Mouse (Mus musculus) forebrain, postnatal 0 days (tissue): ENCODE data around the gene Sptbn2. TPM values are rescaled to one million over a fixed set of nuclear protein-coding genes. Genes with fewer than 3 reads are reported as not detected.

Source experiments
- ATAC-seq: fragments of 200-750 bp; cut with Nextera tagmentation; 2 replicates; pipeline ENCODE4 v1.8.0; 2017; ENCODE audit warnings: mild to moderate bottlenecking, moderate library complexity
- DNase-seq: peaks from one replicate; pipeline ENCODE4 v3.0.0-alpha.2; 2015
- H3K27ac ChIP-seq: fragments of 300-500 bp; sonication (generic); 2 replicates; pipeline ENCODE4 v1.5.1; 2014; ENCODE audit warnings: low read depth, mild to moderate bottlenecking, antibody characterized with exemption, low read length, moderate library complexity, mixed read lengths
- H3K27me3 ChIP-seq: fragments of 300-500 bp; sonication (generic); 2 replicates; pipeline ENCODE4 v1.6.1; 2014; ENCODE audit warnings: mild to moderate bottlenecking, low read length, mixed read lengths; ENCODE audit not compliant: insufficient read depth
- H3K36me3 ChIP-seq: fragments of 300-500 bp; sonication (generic); 2 replicates; pipeline ENCODE4 v1.6.1; 2014; ENCODE audit warnings: mild to moderate bottlenecking, moderate library complexity; ENCODE audit not compliant: insufficient read depth
- H3K4me1 ChIP-seq: fragments of 300-500 bp; sonication (generic); 2 replicates; pipeline ENCODE4 v1.6.1; 2014; ENCODE audit warnings: antibody characterized with exemption; ENCODE audit not compliant: insufficient read depth
- H3K4me2 ChIP-seq: fragments of 300-500 bp; sonication (generic); 2 replicates; pipeline ENCODE4 v1.6.1; 2014; ENCODE audit warnings: low read depth, mild to moderate bottlenecking, moderate library complexity
- H3K4me3 ChIP-seq: fragments of 300-500 bp; sonication (generic); 2 replicates; pipeline ENCODE4 v1.5.1; 2014; ENCODE audit warnings: low read depth, low read length, mixed read lengths
- H3K9ac ChIP-seq: fragments of 300-500 bp; sonication (generic); 2 replicates; pipeline ENCODE4 v1.6.1; 2014; ENCODE audit warnings: mild to moderate bottlenecking
- H3K9me3 ChIP-seq: fragments of 300-500 bp; sonication (generic); 2 replicates; pipeline ENCODE4 v1.6.1; 2016; ENCODE audit warnings: low read length
- CTCF ChIP-seq: sonication (generic); IDR thresholded peaks from 2 replicates; pipeline ENCODE4 v1.5.1; 2016; ENCODE audit warnings: antibody characterized with exemption, control low read depth, low read depth
- WGBS: fragments of 180-500 bp; shearing (Covaris S2); extraction: QIAGEN DNeasy Blood & Tissue Kit; methylation state at CpG from one replicate; pipeline ENCODE4 v1.1.7; 2014; 5-methylcytosine and 5-hydroxymethylcytosine counted together
- polyA plus RNA-seq: library from polyadenylated mRNA; unstranded; fragments of >200 nt; fragmentation: Nextera tagmentation; extraction: Ambion mirVana; gene quantifications from 2 replicates; pipeline ENCODE4 v1.2.1, GENCODE M21; 2015
- total RNA-seq: library from RNA; depleted of rRNA; stranded (reverse); fragments of >200 nt; gene quantifications from 2 replicates; pipeline ENCODE4 v1.2.3, GENCODE M21; 2014

The Sptbn2 gene
- total and polyA plus RNA-seq, 2 experiments from 2014 or later: 25.4 to 169 TPM

DNA sequence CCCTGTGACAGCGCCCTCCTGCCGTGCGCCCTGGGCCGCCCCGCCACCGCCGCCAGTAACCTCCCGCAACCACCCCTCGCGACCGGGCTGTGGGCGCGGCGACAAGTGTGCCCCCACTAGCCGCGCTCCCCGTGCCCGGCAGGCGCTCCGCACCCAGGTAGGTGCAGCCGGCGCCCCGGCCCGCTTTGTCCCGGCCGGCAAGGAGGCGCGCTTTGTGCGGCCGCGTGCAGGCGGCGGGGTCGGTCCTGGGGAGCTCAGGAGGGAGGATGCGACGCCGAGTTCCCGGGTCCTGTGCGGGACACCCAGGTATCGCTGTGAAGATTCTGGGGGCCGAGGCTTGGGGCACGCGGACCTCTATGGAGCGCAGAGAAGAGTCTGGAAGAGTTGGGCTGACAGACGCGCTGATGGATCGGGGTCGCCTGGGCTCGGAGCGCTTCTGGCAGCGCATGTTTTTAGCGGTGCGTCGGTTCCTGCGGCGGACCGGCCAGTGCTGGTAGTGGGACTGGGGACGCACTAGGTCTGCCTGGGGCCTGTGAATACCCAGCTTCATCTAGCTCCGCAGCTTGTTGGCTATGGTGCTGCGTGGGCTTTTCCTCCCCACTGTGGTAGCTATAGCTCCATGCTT is 1.3 kb downstream of the Sptbn2 start:
- H3K27ac ChIP-seq: peak overlapping the region; percentile 97
- under 1% methylated on average over 51 of the region's 60 CpGs for WGBS
- peaks cover 7% of the 10 kb centered on the region; the same call in 1 of the 2 replicates for H3K4me1 ChIP-seq
- peak overlapping the region; percentile 80 for H3K4me3 ChIP-seq
- H3K9me3 ChIP-seq: no peaks in the 10 kb centered on the region
- H3K27me3 ChIP-seq: no peaks in the 10 kb centered on the region
- no peak for TF ChIP-seq CTCF
- DNase-seq (peak; percentile 56), ATAC-seq (peak; percentile 40)
- peak overlapping the region; percentile 69 for H3K4me2 ChIP-seq
- no peaks in the 10 kb centered on the region for H3K36me3 ChIP-seq
- peak overlapping the region; percentile 96 for H3K9ac ChIP-seq

GRCm38 (mm10) chr19:4712781-4713526 is 2.0 kb downstream of the Sptbn2 start:
- peak overlapping the region; percentile 80 for H3K4me3 ChIP-seq
- peaks cover 7% of the 10 kb centered on the region; the same call in 1 of the 2 replicates for H3K4me1 ChIP-seq
- peak overlapping the region; percentile 97 for H3K27ac ChIP-seq
- no peak for TF ChIP-seq CTCF
- H3K9ac ChIP-seq: peak overlapping the region; percentile 96
- no peaks in the 10 kb centered on the region for H3K36me3 ChIP-seq
- peak overlapping the region; percentile 69 for H3K4me2 ChIP-seq
- ATAC-seq (no peak), DNase-seq (peak; percentile 10)
- no peaks in the 10 kb centered on the region for H3K27me3 ChIP-seq
- H3K9me3 ChIP-seq: no peaks in the 10 kb centered on the region
- 24% methylated on average over 13 of the region's 13 CpGs for whole genome bisulfite sequencing

DNA sequence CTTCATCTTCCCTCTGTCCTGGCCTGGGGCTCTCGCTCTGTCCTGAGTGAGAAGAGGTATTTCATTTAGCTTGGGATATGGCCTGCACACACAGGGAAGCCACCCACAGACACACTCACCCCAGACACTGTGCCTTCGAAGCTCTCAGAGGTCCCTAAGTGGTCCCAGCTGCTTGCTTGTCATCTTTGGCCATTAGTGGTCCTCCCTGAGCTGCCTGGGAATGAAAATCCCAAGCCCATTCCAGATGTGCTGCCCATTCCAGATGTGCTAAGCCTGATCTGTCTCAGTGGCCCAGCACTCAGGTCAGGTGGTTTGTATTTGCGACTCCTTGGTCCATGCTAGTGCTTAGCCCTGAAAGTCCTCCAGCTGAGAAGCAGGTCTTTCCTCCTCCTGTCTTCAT is 2.9 kb downstream of the Sptbn2 start:
- ATAC-seq: no peak
- H3K36me3 ChIP-seq: peaks cover 5% of the 10 kb centered on the region; the same call in 1 of the 2 replicates
- H3K4me1 ChIP-seq: peaks cover 7% of the 10 kb centered on the region; the same call in 1 of the 2 replicates
- no peaks in the 10 kb centered on the region for H3K27me3 ChIP-seq
- no peaks in the 10 kb centered on the region for H3K9me3 ChIP-seq
- H3K4me3 ChIP-seq: 0 out of 2 replicates have a peak overlapping the region, but pooled peaks have one; percentile 80
- H3K9ac ChIP-seq: 0 out of 2 replicates have a peak overlapping the region, but pooled peaks have one; percentile 96
- no peak for DNase-seq
- H3K4me2 ChIP-seq: peak overlapping the region; percentile 69
- TF ChIP-seq CTCF: no peak
- H3K27ac ChIP-seq: no peak overlapping the region
- WGBS: 75% methylated on average over 3 of the region's 3 CpGs

- TF ChIP-seq CTCF: no peak
- peaks cover 7% of the 10 kb centered on the region; the same call in 1 of the 2 replicates for H3K4me1 ChIP-seq
- no peak for ATAC-seq
- WGBS: 96% methylated on average over 14 of the region's 14 CpGs
- H3K4me3 ChIP-seq: no peak overlapping the region
- H3K27ac ChIP-seq: no peak overlapping the region
- no peaks in the 10 kb centered on the region for H3K27me3 ChIP-seq
- no peak overlapping the region for H3K4me2 ChIP-seq
- H3K9me3 ChIP-seq: no peaks in the 10 kb centered on the region
- DNase-seq: no peak
- peaks cover 32% of the 10 kb centered on the region for H3K36me3 ChIP-seq
- no peak overlapping the region for H3K9ac ChIP-seq
These were observed 5.8 kb downstream of the Sptbn2 start for GRCm38 (mm10) chr19:4716756-4717155.

GRCm38 (mm10) chr19:4717281-4717680 is 6.3 kb downstream of the Sptbn2 start:
- H3K4me1 ChIP-seq: peaks cover 7% of the 10 kb centered on the region; the same call in 1 of the 2 replicates
- no peak for TF ChIP-seq CTCF

GRCm38 (mm10) chr19:4718716-4719115 is 7.7 kb downstream of the Sptbn2 start:
- TF ChIP-seq CTCF: no peak
- Histone ChIP-seq H3K9ac (no peak overlapping the region), H3K4me2 (no peak overlapping the region), H3K27ac (no peak overlapping the region), H3K4me3 (no peak overlapping the region), H3K4me1 (peaks cover 5% of the 10 kb centered on the region; the same call in 1 of the 2 replicates), H3K9me3 (no peaks in the 10 kb centered on the region), H3K27me3 (no peaks in the 10 kb centered on the region), H3K36me3 (peaks cover 33% of the 10 kb centered on the region)
- ATAC-seq (no peak), DNase-seq (no peak)
- 39% methylated on average over 10 of the region's 12 CpGs for WGBS

More at GRCm38 (mm10) chr19:4717281-4717680, 6.3 kb downstream of the Sptbn2 start:
- no peak overlapping the region for H3K4me3 ChIP-seq
- H3K27me3 ChIP-seq: no peaks in the 10 kb centered on the region
- ATAC-seq (no peak), DNase-seq (no peak)
- 97% methylated on average over 2 of the region's 2 CpGs for WGBS
- no peak overlapping the region for H3K4me2 ChIP-seq
- H3K36me3 ChIP-seq: peaks cover 33% of the 10 kb centered on the region
- no peak overlapping the region for H3K27ac ChIP-seq
- H3K9ac ChIP-seq: no peak overlapping the region
- no peaks in the 10 kb centered on the region for H3K9me3 ChIP-seq

DNA sequence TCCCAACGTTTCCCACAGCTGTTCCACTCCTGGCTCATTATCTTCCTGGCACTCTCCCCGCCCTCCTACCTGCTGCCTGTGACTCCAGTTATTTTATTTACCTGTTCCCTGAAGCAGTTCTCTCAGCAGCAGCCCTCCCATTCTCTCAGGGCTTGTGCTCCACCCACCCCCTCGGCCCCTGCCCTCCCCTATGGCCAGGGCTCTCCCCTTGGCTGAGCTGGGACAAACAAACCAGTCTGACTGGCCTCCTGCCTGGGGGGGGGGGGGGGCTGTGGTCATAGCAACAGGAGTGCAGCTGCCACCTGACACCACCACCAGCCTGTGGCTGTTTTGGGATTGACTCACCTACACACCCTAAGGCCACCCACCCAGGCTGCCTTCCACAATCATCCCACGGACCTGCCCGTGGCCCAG is 8.4 kb downstream of the Sptbn2 start:
- DNase-seq: no peak
- TF ChIP-seq CTCF: no peak
- no peak for ATAC-seq
- Histone ChIP-seq H3K4me1 (no peaks in the 10 kb centered on the region; the same call in 1 of the 2 replicates), H3K4me2 (no peak overlapping the region), H3K36me3 (peaks cover 38% of the 10 kb centered on the region), H3K9me3 (no peaks in the 10 kb centered on the region), H3K27ac (no peak overlapping the region), H3K27me3 (no peaks in the 10 kb centered on the region), H3K9ac (no peak overlapping the region), H3K4me3 (no peak overlapping the region)
- 23% methylated on average over 5 of the region's 5 CpGs for WGBS
